Mouse (Mus musculus) testis, adult 2 months (tissue): ENCODE data around the gene Tcaf1. TPM values are rescaled to one million over a fixed set of nuclear protein-coding genes. Genes with fewer than 3 reads are reported as not detected.

Experiments
- H3K27ac ChIP-seq: fragments of 200-500 bp; 2 replicates; pipeline ENCODE4 v1.5.1; 2012; ENCODE audit warnings: low read depth, low read length; ENCODE audit not compliant: control insufficient read depth, insufficient read depth
- H3K27me3 ChIP-seq: fragments of 200-500 bp; 2 replicates; pipeline ENCODE4 v1.6.1; 2012; ENCODE audit warnings: mild to moderate bottlenecking, low read length, moderate library complexity; ENCODE audit not compliant: control insufficient read depth, insufficient read depth
- H3K36me3 ChIP-seq: fragments of 200-500 bp; 2 replicates; pipeline ENCODE4 v1.6.1; 2012; ENCODE audit warnings: mild to moderate bottlenecking, low read length; ENCODE audit not compliant: control insufficient read depth, insufficient read depth
- H3K4me1 ChIP-seq: fragments of 200-500 bp; 2 replicates; pipeline ENCODE4 v1.6.1; 2012; ENCODE audit warnings: low read length; ENCODE audit not compliant: control insufficient read depth, insufficient read depth
- H3K4me3 ChIP-seq: fragments of 200-500 bp; 2 replicates; pipeline ENCODE4 v1.5.1; 2012; ENCODE audit warnings: low read depth, mild to moderate bottlenecking, low read length, moderate library complexity, mixed read lengths; ENCODE audit not compliant: control insufficient read depth
- CTCF ChIP-seq: fragments of 200-500 bp; IDR thresholded peaks from 2 replicates; pipeline ENCODE4 v1.5.1; 2012; ENCODE audit warnings: low read depth, mild to moderate bottlenecking, inconsistent platforms, low read length, moderate library complexity; ENCODE audit not compliant: control insufficient read depth, insufficient read depth, insufficient replicate concordance
- POLR2A ChIP-seq: fragments of 200-500 bp; IDR thresholded peaks from 2 replicates; pipeline ENCODE4 v1.6.1; 2012; ENCODE audit warnings: low read depth, mild to moderate bottlenecking, inconsistent platforms, low read length, moderate library complexity; ENCODE audit not compliant: control insufficient read depth
- polyA plus RNA-seq: library from polyadenylated mRNA; depleted of rRNA; stranded (reverse); fragments of >200 nt; gene quantifications from 2 replicates; pipeline ENCODE4 v1.2.3, GENCODE M21; 2012; rRNA removed

The Tcaf1 gene
- polyA plus RNA-seq = 2.2 and 2.6 TPM in 2 replicates

DNA sequence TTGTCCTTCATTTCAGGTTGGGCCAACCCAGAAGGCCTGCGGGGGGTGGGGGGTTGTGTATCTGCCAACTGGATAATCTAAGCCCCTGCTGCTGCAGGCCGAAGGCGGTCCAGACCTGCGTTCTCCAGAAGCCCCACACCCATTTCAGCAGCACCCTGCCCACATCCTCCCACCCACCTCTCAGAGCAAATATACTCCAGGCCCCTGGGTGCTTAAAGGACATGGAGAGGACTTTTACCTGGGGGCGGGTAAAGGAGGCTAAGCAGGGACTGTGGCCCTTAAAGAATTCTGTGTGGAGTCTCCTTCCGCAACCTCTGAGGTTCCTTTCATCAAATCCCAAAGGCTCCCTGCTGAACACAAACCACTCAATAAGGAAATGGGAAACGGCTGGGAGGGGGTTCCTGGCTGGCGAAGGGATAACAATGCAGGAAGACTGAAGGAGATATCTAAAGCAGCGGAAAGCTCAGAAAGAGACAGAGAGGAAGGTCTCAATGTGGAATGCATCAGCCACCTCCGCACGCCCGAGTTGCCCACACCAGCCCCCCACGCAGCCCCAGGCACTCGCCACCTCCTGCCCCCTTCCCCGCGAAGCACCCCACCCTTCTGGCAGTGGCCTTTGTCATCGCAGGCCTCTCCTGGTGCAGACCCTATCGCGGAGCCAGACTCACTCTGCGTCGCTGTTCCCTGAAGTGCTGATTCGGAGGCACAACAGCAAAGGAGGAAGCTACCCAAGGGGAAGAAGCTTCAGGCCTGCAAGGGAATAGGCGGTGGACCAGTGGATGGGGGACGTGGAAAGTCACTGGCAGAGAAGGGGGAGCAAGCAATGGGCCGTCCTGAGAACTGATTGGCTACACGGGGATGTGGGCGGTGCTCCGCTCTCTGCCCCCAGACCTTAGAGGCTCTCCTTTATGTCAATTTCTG, at the start of gene Tcaf1:
Tcaf1 (minus strand) TSS at position 798 of the 921 bp plus-strand sequence.
- Histone ChIP-seq H3K27me3 (no peaks in the 10 kb centered on the region), H3K36me3 (no peaks in the 10 kb centered on the region), H3K4me1 (peaks cover 3% of the 10 kb centered on the region; the same call in 1 of the 2 replicates), H3K4me3 (peak within 1 kb of the TSS; percentile 74), H3K27ac (no peak within 1 kb of the TSS)
- TF ChIP-seq CTCF = no peak
- TF ChIP-seq POLR2A = 0 out of 2 replicates have a peak, but pooled peaks have one; percentile 31

- Histone ChIP-seq H3K4me3 (no peak within 1 kb of the TSS), H3K27ac (no peak within 1 kb of the TSS), H3K27me3 (no peaks in the 10 kb centered on the region), H3K36me3 (no peaks in the 10 kb centered on the region), H3K4me1 (no peaks in the 10 kb centered on the region)
- TF ChIP-seq CTCF = no peak
- TF ChIP-seq POLR2A = no peak
Measured at GRCm38 (mm10) chr6:42756104-42756503, 46.2 kb upstream of the Tcaf1 start, which contains the start of gene Olfr38. Gene Olfr38 (plus strand): TSS chr6:42756404.

GRCm38 (mm10) chr6:42747846-42748245, 38.0 kb upstream of the Tcaf1 start:
- H3K27ac ChIP-seq = no peak overlapping the region
- no peak overlapping the region for H3K4me3 ChIP-seq
- no peaks in the 10 kb centered on the region for H3K36me3 ChIP-seq
- H3K4me1 ChIP-seq = no peaks in the 10 kb centered on the region
- H3K27me3 ChIP-seq = no peaks in the 10 kb centered on the region
- TF ChIP-seq POLR2A = no peak
- TF ChIP-seq CTCF = no peak

GRCm38 (mm10) chr6:42742303-42742702, 32.4 kb upstream of the Tcaf1 start:
- Histone ChIP-seq H3K27ac (no peak overlapping the region), H3K4me3 (no peak overlapping the region), H3K36me3 (no peaks in the 10 kb centered on the region), H3K27me3 (no peaks in the 10 kb centered on the region), H3K4me1 (peaks cover 2% of the 10 kb centered on the region)
- TF ChIP-seq POLR2A = no peak

DNA sequence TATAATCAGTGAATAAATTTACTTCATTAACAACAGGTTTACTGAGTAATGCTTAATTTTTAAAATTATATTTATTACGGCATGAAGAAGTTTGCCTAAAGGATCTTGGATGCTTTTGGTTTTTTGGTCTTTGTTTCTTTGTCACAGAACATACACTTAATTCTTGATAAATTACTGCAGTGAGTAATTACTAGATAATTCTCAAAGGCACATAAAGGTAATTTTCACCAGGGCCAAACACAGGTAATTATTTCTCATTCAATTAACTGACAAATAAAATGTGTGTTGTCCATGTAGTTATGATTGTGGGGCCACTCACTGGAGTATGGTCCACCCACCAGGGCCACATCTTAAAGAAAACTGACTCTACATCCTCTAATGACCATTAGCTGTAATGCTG, 29.2 kb upstream of the Tcaf1 start, which contains the start of gene Olfr453:
Olfr453 (plus strand) TSS at position 301 of the 400 bp plus-strand sequence.
- Histone ChIP-seq H3K4me1 (peaks cover 2% of the 10 kb centered on the region), H3K27ac (no peak within 1 kb of the TSS), H3K36me3 (no peaks in the 10 kb centered on the region), H3K27me3 (no peaks in the 10 kb centered on the region), H3K4me3 (no peak within 1 kb of the TSS)
- no peak for TF ChIP-seq POLR2A
- TF ChIP-seq CTCF = no peak

DNA sequence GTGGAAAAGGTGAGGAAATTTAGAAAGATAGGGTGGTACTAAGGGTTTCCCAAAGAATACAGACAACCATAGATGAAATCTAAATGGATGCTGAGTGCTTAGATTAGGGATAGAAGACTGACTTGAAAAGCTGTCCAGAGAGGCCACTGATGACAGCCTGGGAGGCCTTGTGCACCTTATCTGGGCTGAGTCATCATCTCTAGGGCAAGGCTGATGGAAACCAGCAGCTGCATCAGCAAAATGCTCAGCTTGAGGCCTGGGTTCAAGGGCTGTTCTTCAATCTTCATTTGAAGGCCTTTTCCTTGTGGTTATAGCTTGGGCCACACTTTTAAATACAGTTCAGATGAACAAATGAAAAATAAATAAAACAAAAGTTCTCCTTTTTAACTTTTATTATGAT, 8.1 kb upstream of the Tcaf1 start:
- Histone ChIP-seq H3K27me3 (no peaks in the 10 kb centered on the region), H3K36me3 (no peaks in the 10 kb centered on the region), H3K4me3 (no peak overlapping the region), H3K4me1 (no peaks in the 10 kb centered on the region), H3K27ac (no peak overlapping the region)
- TF ChIP-seq POLR2A = no peak
- TF ChIP-seq CTCF = no peak

- TF ChIP-seq POLR2A = no peak
- no peak for TF ChIP-seq CTCF
- Histone ChIP-seq H3K36me3 (no peaks in the 10 kb centered on the region), H3K4me1 (no peaks in the 10 kb centered on the region; the same call in 1 of the 2 replicates), H3K4me3 (no peak overlapping the region), H3K27me3 (no peaks in the 10 kb centered on the region), H3K27ac (no peak overlapping the region)
Measured at GRCm38 (mm10) chr6:42714668-42715067, 4.8 kb upstream of the Tcaf1 start.
